Mouse (Mus musculus) erythroid progenitor cell, adult 5-6 weeks (primary cell): ENCODE results near the gene AL607142.1. TPM values are rescaled to one million over a fixed set of nuclear protein-coding genes. Genes with fewer than 3 reads are reported as not detected.

Source experiments
- ATAC-seq: replicated peaks from 2 replicates; pipeline ENCODE4 v1.8.0; 2016; ENCODE audit warnings: moderate number of reproducible peaks, mild to moderate bottlenecking, moderate TSS enrichment, inconsistent platforms; ENCODE audit not compliant: poor library complexity, low FRiP score, severe bottlenecking
- total RNA-seq, 2 experiments: library from RNA; stranded (forward) in 1 of 2; stranded (reverse) in 1 of 2; fragments of 150-400 nt in 1 of 2; fragments of 186-747, 209-891 nt in 1 of 2; gene quantifications; 2 replicates each; pipeline versions ENCODE4 v1.2.3 to v1.2.4; 2015 to 2017; ENCODE audit warnings: low replicate concordance in 2 of 2

Gene AL607142.1
- total RNA-seq, 2 experiments from 2014 or later = not detected

DNA sequence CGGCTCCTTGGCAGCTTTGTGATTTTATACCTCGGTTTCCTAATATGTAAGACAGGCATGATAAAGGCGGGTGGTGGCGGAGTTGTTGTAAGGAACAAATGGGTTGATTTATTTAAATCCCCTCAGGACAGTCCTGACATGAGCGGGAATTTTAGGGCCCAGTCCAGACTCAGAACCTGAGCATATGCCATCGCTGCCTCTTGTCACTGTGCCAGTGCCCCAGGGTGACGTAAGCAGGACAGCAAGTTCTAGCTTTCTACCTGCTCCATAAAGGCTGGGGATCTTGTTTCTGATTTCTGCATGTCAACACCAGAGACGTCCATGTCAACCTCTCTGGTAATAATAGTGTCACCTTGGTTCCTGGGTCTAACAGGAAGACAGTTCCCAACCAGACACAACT is 24.7 kb downstream of the AL607142.1 start:
- no peak for ATAC-seq

DNA sequence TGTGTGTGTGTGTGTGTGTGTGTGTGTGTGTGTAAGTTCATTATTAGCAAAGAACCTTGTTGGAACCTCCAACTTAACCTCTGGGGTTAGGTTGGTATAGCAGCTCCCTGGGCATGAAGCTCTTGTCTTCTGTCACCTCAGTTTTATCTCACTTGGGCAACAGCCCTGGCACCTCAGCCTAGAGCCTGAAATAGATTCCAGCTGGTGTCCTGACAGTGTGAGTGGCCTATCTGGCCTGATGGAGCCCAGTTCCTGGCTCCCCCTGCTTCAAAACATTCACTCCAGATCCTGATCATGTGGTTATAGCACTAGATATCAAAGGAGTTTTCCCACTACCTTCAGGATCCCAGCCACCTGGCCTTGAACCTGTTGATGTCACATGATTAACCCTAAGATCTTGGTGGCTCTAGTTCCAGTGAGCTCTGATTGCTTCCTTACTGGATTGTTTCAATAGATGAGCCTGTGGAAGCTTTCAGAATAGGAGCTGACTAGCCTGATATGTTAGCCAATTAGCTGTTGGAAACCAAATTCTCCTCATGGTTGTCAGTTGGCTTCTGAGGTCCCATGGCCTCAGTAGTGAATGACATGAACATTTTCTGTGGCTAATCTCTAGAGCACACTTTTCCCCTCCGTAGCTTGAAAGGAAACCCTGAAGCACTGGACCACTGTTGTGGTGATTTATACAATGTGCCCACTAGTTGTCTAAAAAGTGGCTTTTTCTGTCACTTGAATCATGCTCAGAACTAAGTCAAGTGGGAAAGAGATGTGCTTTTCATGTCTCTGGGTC is 27.4 kb downstream of the AL607142.1 start:
- no peak for ATAC-seq

DNA sequence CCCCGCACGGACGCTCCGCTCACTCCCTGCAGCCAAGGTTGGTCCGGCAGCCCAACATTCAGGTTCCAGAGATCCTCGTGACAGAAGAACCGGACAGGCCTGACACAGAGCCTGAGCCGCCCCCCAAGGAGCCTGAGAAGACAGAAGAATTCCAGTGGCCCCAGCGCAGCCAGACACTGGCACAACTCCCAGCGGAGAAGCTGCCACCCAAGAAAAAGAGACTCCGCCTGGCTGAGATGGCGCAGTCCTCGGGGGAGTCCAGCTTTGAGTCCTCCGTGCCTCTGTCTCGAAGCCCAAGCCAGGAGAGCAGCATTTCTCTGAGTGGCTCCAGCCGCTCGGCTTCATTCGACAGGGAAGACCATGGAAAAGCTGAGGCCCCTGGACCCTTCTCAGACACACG is 32.1 kb downstream of the AL607142.1 start:
- ATAC-seq = no peak

DNA sequence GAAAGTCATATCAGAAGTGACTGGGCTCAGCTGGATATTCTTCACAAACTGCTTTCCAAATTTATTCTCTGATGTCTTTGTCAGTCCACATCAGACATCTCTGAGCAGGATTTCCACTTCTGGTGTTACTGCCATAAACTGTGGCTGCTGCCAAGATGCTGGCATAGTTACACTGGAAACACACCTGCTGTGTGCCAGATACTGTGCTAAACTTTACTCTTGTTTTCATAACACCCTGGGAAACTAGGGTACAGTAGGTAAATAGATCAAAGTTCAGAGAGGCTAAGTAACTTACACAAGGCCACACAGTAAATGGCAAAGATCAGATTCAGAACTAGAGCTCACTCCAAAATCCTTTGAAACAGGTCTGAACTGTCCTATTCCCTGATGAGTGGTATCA is 36.4 kb downstream of the AL607142.1 start:
- ATAC-seq = no peak

DNA sequence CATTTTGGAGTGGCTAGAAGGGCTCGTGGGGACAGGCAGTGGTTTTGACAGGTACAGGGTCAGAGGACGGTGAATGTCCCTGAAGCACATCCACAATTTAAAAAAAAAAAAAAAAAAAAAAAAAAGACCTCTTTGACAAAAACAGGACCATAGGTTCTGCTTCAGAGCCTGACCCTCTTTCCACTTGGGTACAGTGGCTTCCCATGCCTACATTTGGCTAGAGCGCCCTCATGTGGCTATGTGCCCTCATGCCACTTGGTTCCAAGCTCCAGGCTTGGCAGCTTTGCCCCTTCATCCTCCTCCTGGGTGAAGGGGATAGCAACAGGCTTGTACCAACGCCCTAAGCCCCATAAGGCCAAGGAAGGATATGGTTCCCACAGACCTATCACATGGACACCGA is 39.8 kb downstream of the AL607142.1 start:
- no peak for ATAC-seq

DNA sequence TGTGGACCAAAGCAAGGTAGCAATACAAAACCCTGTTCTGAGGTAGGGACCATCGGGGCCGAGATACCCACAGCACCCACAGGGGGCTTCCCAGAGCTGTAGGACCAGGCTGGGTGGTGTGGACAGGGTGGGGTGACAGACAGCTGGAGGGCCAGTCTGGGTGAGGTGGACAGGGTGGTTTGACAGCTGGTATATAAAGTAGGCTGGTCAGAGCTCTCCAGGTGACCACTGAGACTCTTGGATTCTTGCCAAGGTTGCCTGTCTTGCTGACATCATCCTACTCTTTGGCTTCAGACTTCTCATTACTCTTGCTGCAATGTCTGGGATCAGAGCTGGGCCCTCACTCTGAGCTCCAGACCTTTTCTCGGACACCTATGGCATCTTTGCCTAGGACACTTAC is 41.6 kb downstream of the AL607142.1 start:
- no peak for ATAC-seq

DNA sequence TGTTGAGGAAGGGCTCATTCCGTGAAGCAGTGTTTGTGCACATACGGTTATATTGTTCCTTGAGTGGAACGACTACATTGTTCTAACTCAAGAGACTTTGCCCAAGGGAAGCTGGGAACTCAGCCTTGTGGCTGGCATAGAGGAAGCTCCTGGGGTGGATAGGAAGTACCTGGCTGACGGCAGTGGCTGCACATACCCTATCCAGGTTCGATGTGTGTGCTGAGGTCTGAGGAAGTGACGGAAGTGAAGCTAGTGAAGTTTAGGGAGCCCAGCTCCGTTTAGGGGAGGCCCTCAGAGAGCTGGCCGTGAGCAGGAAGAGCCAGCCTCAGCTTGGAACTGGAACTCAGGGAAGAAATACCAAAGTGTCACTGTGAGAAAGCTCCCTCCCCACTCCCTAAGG is 43.0 kb downstream of the AL607142.1 start:
- ATAC-seq = no peak

DNA sequence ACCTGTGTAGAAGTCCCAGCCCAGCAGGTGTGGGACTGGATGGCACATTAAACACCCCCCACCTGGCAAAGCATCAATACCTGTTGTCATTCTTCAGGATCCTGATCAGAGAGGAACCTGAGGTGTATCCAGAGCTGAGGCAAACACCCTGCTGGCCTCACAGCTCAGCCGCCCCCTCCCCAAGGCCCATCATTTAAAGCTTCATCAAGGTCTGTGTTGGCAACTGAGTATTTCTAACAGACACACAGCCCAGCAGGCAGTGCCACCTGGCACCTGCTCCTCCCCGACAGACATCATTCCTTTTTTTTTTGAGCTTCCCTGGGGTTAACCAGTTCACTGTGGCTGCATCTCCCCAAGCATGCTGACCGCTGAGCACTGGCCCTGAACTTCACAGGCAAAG is 50.7 kb downstream of the AL607142.1 start:
- ATAC-seq = no peak

DNA sequence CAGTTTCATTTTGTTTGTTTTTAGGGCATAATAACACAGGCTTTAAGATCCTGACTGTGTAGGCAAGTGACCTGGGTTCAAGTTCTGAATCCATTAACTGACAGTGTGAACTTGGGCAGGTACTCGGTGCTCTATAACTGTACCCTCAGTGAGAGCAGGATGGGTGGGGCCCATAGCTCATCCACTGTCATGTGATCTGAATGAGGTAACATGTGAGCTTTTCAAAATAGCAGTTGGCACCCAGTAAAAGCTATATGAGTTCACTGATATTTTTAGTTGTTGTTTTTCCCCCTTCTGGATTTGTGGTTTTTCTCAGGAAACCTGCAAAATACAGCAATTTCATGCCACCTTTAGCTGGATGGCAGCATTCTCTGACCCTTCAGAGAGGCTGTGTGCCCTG is 51.5 kb downstream of the AL607142.1 start:
- ATAC-seq = no peak

DNA sequence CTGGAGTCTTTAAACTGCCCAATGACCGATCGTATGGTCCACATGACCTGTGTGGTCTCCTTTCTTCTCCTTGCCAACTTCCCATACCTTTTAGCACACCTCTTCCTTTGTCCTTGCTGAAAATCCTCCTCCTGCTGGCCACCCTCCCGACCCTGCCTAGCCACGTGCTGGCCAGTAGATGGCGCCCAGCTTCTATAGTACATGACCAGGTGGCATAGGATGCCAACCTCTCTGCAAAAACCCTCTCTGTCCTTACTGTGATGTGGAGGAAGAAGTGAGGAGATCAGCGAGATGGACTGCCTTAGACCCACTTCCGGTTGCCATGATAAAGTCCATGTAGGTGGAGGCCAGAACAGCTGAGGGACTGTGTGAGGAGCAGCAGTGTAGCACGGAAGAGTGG is 55.5 kb downstream of the AL607142.1 start:
- ATAC-seq = no peak

DNA sequence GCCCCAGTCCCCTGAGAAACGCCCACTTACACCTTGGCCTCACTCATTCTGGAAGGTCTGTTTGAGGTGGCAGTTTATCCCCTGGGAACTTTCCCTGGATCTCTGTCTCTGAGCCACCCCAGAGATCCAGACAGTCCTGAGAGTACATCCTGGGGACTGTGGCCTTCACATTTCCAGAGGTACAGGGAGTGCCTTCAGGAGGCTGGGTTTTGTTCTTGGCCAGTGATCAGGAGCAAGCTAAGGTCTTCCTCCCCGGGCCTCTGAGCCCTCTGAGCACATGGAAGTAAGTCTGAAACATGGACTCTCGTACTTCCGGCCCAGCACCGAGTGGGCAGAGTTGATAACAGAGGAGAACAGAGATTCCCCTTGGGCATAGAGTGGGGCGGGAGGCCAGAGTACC is 59.9 kb downstream of the AL607142.1 start:
- ATAC-seq = no peak

DNA sequence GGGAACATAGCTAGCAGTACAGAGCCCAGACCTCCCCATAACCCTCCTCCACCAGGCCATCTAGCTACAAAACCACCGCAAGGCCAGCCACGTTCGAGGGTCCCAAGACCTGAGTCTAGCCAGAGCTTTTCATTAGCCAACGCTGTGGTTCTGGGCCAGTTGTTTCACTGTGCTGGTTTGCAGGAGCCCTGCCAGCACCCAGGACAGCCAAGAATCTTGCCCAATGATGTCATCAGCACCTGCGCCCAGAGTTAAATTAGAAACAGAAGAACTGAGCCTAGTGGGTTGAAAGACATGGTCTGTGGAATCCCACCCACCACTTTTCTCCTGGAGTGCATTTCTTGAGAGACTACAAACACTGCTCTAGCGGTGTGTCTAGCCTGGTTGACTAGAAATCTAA is 61.3 kb downstream of the AL607142.1 start:
- ATAC-seq = no peak

DNA sequence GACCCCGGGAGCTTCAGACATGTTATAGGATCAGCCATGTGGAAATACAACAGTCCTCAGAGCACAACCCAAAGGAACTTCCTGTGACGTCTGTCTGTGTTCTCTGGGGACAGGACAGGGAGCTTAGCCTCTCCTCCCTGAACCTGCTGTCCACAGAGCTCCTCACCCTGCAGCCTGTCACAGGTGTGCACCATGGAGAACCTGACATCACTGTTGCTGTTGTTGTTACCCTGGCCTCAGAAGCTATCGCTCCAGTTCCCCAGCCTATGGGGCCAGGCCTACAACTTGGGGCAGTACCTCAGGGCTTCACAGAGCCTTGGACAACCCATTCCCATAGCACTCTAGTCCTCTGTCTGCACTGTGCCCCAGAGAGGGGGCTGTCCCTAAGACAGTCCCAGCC is 62.5 kb downstream of the AL607142.1 start:
- ATAC-seq = no peak

DNA sequence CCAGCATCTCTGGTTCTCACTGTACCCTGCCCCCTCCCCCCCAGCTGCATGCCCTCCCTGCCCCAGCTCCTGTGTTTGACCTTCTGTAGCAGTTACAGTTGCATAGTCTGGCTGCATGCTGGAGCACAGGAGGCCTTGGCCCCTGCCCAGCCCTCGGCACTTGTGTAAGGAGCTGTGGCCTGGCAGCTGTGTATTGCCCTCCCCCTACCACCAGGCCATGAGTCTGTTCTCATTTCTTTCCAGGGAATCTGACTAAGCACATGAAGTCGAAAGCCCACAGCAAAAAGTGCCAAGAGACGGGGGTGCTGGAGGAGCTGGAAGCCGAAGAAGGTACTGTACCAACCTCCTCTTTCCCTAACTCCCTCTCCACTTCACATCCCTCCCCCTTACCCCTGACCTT is 63.2 kb downstream of the AL607142.1 start:
- no peak for ATAC-seq

DNA sequence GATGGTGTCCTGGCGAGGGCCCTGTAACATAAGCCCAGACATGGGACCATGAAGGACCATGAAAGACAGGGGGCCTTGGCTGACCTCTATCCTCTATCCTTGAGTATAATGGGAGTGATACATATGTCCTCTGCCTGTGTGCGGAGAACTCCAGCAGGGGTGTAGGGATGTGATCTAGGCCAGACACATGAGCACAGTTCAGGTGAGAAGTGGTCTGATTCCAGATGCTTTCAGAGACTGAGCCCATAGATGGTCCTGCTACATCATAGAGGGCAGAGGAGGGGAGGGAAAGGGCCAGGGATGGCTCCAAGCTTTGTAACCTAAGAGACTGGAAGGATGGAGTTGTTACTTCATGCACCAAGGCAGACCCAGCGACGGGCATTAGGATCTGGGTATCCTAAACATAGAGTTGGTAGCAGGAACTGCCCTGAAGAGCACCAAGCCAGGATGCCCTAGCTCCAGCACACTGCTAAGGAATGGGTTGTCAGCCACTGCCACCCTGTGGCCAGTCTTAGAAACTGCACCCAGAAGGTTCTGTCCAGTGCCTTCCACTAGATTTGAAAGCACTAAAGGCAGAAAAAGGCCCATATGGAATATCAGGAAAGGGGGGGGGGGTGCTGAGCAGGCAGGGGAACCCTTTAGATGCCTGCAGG is 64.6 kb downstream of the AL607142.1 start:
- no peak for ATAC-seq

DNA sequence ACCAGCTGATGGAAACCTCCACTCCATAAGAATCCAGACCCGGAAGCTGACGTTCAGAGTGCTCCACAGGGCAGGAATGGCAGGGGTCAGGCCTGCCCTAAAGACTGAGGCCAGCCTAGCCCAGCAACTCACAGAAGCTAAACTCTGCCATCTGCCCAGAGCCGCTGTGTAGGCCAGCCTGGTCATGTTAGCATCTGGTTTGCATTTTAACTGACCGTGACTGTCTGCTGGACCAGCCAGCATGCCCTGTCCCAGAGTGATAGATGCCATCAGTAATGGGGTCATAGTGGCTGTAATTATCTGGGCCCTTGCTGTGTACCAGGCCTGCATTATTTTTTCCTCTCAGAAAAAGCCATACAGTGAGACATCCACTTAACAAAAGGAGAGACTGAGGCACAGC is 66.1 kb downstream of the AL607142.1 start:
- ATAC-seq = no peak

DNA sequence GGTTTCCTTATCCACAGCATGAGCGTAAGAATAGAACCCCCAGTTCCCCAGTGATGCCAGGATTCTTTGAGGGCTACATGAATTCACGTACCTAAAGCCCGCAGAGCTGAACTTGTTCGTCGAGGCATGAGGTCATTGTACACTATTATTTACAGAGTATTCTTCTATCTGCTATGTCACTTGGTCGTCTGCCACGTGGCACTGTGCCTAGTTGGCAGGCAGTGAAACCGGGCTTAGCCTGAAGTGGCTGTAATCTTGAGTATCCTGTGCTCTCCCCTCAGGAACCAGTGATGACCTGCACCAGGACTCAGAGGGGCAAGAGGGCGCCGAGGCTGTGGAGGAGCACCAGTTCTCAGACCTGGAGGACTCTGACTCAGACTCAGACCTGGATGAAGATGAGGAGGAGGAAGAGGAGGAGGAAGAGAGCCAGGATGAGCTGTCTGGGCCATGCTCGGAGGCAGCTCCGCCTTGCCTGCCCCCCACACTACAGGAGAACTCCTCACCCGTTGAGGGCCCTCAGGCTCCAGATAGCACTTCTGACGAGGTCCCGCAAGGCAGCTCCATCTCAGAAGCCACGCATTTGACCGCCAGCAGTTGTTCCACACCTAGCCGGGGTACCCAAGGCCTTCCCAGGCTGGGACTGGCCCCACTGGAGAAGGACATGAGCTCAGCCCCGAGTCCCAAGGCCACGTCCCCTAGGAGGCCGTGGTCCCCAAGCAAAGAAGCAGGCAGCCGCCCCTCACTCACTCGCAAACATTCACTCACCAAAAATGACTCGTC is 66.8 kb downstream of the AL607142.1 start:
- no peak for ATAC-seq

DNA sequence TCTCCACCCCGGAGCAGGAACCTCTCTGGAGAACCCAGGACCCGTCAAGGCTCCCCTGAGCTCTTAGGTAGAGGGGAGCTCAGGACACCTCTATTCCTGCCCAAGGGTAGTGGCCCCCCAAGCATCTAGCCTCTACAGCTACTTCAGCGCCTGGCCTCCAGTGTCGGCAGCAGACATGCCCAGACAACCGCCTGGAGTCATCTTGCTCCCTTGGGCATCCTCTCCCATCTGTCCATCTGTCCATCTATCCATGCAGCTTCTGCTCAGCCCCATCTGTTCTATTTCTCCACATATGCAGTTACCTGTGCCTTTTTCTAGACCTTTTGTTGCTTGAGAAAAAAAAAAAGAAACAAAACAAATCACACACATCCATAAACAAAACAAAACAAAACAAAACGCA is 69.4 kb downstream of the AL607142.1 start:
- no peak for ATAC-seq

DNA sequence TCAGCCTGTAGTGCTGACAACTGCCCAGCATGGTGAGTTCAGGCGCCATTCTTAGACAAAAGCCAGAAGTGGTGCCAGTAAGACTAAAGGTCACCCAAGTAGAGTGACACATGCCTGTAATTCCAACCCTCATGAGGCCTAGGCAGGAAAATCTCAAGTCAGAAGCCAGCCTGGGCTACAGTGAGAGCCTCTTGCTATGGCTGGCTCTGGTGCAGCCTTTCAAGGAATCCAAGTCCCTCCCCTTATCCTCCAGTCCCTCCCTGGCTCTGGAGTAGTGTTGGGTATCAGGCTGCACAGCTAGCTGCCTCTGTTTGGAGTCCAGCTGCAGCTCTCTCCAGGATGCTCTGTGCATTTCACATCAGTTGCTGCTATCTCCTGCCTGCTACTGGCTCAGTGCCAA is 77.0 kb downstream of the AL607142.1 start:
- ATAC-seq = no peak

DNA sequence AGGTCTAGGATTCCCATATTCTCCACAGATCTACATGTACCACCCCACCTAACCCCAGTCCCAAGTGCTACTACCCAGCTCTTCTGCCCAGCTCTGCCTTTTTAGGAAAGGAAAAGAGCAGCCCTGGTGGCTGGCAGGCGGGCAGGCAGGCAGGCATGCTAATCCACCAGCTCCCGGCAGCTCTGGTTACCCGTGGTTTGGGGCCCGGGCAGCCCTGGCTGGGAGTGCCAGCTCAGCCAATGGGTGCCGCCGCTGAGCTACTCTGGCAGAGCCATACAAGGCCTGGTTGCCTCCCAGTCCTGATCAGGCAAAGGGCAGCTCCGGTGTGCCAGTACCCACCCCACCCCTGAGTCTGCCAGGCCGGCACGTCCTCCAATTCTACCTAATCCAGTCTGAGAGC is 78.1 kb downstream of the AL607142.1 start:
- no peak for ATAC-seq
